Mouse (Mus musculus) layer of hippocampus, adult 9-11 months (tissue): ENCODE data around the gene H13.
A peak's percentile ranks its signal among the peaks of the same experiment; 100 is the strongest.

Source experiments
- DNase-seq: peaks from one replicate; pipeline ENCODE4 v3.0.0; 2022

Gene H13

DNA sequence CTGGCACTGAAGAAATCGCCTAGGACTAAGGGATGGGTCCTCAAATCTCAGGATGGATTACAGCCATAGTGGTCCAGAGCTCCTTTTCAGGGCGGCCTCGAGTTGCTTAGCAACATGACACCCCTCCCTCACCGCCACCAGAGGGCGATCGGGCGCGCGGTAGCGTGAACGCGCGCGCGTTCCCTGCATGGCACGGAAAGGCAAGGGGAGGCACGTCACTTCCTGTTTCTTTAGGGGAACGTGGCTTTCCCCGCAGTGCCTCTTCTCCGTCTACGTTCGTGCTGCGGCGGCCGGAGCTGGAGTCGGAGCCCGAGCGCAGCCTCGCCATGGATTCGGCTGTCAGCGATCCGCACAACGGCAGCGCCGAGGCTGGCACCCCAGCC is at the start of gene H13:
Gene H13, plus strand, starts transcription at position 206 of the 383 bp plus-strand sequence.
- peak; percentile 92 for DNase-seq

DNA sequence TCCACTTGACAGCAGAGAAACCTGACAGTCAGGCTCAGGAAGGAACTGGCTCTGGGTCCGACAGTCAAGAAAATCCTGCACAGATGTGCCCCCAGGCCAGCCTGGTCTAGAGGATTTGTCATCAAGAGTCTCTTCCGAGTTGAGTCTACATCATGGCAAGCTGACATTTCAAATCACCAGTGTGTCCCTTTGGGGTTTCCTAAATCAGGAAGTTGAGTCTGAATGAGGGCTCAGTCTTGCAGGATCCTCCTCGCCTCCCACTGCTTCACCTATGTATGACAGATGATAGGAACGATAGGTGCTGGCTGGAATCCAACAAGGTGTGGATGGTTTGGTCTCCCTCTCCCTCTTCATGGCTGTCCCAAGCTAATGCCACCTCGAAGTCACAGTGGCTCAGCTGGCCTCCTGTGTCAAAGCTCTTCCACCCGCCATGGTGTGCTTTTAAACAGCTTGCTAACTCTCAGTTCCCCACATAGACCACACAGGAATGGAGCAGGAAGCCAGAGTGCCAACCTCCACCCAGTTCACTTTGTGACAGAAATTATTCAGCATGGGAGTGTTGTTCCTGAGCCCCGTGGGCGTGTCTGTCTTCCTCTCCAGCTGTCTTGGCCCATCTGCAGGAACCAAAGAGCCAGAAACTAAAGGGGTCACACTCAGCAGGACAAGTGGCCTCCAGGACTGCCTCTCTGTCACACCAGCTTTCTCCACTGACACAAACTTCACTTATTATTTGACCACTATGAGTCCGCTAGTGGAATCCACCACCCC is 48.7 kb upstream of the H13 start:
- peak; percentile 44 for DNase-seq

DNA sequence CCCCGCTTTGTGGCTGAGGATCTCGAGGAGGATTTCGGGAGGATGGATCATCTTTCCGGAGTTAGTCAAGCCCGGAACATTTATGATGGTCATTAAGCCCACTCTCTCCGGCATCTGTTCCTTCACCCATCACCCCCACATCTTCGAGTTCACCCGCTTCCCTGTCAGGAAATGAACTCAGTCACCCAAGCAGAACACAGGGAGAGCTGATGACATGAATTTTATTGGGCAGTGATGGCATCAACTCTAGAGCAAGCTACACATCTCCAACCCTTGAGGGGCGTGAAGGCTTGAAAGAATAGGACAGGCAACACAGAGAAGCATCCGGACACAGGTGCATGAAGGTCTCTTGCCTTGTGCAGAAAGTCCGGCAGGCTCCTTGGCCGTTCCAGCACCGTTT is 47.1 kb upstream of the H13 start:
- no peak for DNase-seq

DNA sequence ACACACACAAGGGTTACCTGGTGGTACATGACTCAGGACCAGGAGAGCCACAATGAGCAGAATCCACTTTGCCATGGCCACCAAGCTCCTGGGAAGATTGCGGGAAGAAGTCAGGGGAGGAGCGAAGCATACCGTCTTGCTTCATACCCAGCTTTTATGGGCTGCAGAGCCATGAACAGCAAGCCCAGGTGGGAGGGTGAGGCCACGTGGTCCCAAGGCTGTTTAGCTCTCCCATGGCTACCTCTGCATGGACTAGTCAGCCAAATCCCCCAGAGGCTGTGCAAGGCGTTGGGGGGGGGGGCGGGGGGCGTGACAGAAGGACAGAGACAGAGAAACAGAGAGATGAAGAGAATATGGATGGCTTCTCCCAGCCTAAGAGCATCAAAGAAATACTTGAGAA is 46.3 kb upstream of the H13 start, which contains the start of gene Defb25:
Gene Defb25, minus strand, starts transcription at position 101 of the 400 bp plus-strand sequence.
- DNase-seq: no peak

DNA sequence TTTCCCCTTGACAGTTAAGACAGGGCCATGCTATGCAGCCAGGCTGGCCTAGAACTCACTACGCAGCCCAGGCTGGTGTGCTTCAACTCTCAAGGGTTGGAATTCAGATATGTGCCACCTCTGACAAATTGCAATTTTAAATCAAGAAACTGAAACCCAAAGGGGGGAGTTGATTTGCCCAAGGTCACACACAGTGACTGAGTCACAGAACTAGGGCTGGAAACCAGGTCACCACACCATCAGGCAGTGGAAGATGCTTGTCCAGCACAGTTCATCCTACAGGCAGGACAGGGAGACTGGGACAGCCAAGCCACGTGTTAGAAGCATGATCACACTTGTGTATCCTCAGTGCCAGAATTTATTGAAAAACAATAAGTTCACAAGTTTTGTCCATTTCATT is 44.7 kb upstream of the H13 start:
- DNase-seq: no peak

DNA sequence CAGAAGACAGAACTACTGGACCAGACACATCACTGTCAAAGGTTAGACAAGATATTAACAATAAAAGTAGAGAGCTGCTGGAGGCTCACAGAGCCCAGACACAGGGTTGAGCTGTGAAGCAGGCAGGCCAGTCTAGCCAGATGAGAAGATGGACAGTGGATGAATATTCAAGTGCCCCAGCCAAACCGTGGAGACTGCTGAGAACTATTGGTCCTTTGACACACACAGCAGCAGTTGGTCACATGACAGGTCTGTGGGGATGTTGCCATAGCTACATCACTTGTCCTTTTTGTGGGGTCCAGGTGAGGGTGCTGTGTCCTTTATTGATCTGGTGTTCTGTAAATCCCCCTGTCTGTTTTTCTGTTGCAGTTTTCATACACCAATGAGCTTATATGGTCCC is 44.0 kb upstream of the H13 start:
- DNase-seq: no peak

DNA sequence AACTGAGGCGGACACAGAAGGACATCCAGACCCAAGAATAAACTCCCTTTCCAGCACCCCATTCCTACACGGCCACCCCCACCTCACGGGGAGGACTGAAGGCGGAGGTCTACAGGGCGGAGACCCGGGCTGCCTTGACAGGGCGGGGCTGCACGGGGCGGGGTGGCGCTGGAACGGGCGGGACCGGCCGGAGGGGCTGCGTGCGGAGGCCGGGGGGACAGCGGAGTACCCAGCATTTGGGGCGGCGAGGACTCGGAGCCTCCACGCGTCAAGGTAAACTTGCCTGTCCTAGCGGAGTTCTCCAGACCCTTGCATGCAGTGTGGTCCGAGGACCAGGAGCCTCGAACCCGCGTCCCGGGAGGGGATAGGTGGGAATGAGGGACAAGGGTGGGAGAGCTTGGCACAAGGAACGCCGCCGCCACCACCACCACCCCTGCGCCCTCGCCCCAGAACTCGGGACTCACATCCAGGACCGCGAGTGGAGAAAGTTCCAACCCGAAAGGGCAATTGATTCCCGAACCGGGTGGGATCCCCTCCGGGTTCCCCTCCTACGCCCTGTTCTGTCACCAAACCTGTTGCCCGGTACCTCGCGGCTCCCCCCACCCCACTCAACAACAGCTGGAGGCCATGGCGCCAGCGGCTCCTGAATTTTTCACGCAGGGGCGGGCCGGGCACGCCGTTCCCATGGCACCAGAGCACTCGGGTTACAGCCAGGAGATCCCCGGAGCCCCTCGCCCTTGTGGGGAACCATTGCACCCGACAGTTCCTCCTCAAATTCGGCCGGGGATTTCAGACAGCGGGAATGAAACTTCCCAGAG is 42.3 kb upstream of the H13 start, which contains the start of gene Rem1:
Gene Rem1, plus strand, starts transcription at position 178 of the 818 bp plus-strand sequence.
- DNase-seq: no peak

DNA sequence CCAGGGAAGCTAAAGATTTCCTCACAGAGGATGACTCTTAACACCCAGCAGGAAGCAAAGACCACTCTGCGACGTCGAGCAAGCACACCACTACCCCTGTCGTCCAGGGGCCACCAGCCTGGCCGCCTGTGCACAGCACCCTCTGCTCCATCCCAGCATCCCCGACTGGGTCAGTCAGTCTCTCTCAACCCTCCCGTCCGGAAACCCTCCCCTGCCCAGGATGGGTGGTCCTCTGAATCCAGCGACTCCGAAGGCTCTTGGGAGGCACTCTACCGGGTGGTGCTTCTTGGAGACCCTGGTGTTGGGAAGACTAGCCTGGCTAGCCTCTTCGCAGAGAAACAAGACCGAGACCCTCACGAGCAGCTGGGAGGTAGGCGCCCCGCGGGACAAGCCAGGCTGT is 41.2 kb upstream of the H13 start:
- no peak for DNase-seq

DNA sequence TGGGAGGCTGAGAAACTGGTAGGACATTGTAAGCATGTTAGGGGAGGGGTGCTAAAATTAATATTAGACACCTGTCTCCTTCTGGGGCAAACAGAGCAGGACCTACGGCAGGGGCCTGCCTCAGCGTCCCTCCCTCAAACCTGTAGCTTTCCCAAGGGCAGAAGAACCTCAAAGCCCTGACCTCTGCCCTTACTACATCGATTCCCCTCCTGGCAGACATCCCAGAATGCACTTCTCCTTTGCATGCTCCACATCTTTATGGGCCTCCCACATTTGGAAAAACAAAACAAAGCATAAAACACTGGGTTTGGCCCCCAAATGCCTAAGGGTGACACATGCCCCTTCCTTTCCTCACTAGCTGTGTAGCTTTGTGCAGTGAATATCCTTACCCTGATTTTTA is 40.0 kb upstream of the H13 start:
- no peak for DNase-seq

DNA sequence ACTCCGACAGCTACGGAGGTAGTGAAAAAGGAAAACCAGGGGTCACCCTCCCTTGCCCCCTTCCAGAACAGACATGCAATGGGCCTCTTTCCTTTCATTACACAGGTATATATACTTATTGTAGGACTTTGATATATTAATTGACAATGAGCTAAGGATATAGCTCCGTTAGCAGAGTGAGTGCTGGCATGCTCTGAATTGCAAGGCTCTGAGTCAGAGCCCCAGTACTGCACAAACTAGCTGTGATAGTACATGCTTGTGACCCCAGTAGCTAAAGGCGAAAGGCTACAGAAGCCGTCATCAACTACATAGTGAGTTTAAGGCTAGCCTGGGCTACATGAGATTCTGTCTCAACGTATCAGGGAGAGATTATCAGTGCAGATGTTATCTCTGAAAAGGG is 39.4 kb upstream of the H13 start:
- DNase-seq: no peak

DNA sequence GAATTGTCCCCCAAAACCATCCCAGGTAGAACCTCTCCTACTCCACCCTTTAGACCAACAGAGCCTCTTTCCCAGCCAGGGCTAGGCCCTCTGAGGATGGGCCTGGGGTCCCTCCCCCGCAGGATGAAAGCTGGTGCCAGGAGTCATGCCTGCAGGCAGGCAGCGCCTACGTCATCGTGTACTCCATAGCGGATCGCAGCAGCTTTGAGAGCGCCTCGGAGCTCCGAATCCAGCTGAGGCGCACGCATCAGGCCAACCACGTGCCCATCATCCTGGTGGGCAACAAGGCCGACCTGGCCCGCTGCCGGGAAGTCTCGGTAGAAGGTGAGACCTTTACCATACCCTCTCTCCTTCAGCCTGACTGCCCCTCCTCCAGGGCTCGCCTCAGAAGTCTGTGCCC is 35.9 kb upstream of the H13 start:
- no peak for DNase-seq

DNA sequence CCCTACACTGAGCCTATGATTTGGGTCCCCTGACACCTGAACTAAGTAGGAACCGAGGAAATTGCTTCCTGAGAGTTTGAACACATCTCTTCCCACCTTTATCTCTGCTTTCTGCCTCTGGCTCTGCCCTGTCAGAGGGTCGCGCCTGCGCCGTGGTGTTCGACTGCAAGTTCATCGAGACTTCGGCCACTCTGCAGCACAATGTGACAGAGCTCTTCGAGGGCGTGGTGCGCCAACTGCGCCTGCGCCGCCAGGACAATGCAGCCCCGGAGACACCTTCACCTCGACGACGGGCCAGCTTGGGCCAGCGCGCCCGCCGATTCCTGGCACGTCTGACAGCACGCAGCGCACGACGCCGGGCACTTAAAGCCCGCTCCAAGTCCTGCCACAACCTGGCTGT is 35.0 kb upstream of the H13 start:
- DNase-seq: no peak

DNA sequence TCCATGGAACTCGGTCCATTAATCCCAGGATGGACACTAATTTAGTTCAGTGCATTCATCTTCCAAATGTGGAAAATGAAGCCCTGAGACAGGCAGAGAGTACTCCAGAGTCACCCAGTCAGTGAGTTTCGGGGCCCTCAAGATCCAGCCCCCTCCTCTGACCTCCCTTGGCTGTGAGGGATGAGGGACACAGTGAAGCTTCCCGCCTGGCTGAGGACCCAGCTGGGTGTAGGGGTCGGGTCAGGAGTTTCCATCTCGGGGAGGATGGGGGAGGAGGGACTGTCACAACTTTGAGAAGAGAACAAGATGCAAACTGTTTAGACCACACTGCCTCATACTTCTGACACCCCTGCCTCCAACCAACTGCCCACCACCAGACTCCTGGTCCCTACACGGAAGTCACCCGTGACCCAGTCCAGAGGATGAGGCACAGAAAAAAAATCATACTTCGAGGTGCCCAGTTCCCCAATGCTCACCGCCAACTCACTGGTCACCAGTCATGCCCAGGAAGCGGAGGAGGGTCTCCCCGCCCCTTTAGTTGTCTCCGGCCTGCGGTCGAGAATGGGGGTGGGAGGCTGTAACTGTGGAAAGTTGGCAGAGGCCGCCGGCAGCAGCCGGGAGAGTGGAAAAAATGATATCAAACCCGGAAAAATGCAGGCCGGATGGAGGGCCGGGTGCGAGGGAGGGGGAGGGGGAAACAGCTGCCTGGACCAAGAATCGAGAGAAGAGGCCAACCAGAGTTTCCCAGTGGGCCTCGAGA is 32.8 kb upstream of the H13 start:
- peak; percentile 40 for DNase-seq

DNA sequence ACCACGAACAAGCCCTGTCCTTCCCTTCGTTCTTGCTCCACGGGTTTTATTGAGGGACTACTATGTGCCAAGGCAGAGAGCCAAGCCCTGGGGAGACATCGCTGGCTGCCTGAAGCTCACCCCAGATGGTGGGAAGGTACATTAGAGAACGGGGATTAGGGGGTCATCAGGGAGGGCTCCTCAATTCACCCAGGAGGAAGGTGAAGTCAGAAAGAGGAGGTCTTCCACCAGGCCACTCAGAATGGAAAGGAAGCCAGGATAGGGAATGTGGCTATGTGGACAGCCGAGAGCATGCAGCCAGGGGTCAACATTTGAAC is 32.3 kb upstream of the H13 start:
- no peak for DNase-seq

DNA sequence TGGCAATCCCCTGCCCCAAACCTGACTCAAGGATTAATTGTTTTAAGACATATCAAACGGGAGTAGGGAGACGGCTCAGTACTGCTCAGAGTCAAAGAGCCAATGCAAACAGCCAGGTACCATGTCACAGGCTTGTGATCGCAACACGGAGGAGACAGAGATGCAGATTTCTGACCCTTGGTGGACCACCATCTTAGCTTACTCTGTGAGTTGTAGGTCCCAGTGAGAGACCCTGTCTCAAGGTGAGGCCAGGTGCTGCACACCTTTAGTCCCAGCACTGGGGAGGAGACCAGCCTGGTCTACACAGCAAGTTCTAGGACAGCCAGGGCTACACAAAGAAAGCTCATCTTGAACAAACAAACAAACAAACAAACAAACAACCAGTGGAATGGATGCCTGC is 31.9 kb upstream of the H13 start:
- DNase-seq: no peak

DNA sequence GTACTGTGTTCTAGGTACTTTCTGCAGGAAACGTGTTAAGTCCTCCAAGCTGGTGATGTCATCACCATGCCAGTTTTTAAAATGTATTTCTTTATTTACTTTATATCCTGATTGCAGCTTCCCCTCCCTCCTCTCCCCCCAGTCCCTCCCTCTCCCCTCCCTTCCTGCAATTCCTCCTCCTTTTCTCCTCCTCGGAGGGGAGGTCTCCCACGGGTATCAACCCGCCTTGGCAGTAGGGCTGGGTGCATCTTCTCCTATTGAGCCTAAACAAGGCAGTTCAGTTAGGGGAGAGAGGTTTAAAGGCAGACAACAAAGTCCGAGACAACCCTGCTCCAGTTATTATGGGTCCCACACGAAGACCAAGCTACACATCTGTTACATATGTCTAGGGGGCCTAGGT is 30.4 kb upstream of the H13 start:
- DNase-seq: no peak

DNA sequence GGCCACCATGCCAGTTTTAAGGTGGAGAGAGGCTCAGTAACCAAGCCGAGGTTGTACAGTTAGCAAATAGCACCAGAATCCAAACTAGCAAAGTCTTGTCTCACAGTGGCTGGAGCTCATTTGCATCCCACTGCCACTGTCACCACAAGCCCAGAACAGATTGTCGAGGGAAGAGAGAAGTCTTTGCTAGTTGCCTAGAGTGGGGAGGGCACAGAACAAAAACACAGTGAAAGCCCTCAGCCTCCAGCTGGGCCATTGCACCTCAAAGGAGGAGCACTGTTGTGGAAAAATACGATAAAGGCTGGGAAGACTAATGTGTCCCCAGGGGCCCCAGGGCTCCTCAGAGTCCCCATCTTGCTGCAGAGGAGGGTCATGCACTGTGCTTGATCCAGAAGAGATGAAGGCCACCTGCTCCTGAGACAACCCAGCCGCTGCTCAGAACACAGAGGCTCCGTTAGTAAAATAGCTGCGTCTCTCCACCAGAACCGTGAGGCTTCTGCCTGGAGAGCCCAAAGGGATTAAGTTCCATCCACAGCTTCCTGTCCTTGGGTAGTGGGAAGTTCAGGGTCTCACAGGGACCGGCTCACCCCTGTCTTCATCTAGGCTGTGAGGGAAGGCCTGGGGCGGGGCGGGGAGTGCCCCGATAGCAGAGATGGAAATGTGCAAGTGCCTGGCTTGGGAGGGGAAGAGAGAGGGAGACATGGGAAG is 29.7 kb upstream of the H13 start:
- no peak for DNase-seq

DNA sequence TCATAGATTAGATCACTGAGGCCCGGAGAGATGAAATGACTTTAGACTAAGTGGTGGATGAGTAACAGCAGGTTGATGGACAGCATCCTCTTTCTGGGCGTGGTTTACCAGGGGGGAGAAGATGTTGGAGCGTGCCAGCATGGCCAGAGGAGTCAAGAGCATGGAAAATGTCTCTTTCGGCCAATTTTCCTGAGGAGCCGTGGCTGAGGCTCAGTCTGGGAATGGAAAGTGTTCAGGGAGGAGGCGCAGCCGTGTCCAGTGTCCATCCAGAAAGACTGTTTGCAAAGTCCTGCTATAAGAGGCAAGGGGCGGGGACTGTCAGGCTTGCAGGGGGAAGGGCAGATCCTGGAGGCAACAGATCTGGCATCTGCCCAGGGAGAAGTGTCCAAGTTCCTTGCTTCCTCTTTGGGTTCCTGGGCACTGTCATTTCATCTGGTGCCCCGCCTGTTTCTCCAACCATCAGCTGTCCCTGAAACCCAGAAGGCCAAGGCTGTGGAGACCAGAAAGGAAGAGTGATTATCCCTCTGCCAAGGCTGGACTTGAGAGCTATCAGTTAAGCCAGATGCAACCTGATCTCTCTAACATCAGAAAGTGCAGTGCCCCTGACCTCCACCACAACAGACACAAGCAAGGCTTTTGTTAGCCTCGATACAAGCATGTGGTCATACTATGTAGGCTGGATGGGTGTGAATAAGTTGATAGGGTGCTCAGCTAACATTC is 16.2 kb upstream of the H13 start:
- DNase-seq: peak; percentile 32

DNA sequence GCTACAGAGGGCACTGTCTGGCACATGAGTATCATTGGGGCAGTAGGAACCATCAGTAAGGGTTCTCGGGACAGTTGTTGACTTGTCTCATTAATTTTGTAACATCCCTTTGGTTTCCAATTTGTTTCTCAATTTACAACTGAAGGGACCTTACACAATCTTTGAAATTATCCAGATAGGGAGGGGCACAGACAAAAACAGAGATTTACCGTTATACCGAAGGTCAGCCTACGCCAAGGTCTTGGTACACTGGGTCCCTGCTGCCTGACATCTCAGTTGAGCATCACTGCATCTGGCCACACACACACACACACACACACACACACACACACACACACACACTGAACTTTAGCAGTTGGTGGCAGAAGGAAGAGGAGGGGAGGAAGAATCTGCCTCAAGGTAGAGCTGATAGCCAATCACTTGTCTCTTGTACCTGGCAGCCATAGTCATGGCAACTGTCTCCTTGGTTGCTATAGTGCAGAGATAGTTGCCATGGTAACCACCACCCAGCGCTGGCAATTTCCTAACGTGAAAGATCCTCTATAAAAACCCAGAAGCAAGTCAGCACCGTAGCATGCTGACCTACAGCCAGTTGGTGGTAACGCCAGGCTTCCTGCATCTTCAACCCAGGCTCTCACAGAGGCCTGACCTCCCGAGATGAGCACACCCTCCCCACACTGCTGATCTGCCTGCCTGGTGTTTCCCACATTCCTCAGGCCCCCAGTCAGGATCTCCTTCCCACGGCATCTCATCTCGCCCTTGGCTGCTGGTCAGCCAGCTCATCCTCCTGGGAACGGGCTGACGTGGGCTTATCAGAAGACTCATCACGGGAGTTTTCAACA is 15.2 kb upstream of the H13 start:
- peak; percentile 90 for DNase-seq

DNA sequence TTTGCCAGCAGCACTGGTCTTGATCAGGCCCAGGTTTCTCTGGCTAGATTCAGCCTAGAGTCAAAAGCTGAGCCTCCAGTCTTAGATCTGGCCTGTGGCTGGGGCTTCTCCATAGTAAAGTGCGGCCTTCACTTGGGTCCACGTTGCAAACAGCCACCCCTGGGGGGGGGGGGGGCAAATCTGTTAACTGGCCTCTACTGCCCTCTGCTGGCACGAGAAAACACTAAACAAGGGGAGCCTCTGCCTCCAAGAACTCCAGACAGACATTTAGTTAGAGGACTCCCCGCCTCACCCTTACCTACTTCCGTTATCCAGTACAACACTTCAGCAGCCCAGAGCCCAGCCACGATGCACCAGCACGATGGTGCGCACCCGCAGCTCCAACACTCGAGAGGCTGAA is 11.9 kb upstream of the H13 start:
- no peak for DNase-seq

DNA sequence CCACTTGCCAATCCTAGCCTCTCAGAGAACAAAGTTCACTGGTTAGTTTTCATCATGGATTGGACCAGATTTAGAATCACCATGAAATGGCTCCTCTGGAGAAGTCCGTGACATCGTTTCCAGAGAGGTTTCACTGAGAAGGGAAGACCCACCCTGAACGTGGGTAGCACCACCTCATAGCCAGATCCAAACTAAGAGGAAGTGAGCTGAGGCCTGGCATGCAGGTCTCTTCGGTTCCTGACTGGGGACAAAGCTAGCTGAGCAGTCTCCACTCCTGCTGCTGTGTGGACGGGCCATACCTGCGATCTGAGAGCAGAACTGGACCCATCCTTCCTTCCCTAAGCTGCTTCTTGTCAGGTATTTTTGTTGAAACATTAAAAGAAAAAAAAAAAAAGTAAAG is 8.1 kb upstream of the H13 start:
- no peak for DNase-seq
